Mouse (Mus musculus): ENCODE measurements around the gene Nsd1. TPM values are rescaled to one million over a fixed set of nuclear protein-coding genes. Genes with fewer than 3 reads are reported as not detected.
"Not testable (repeated sequence)": the region's sequence is repeated elsewhere in the genome, so short reads cannot be mapped to it uniquely, and the experiment has no call there.

Nsd1 gene
- polyA plus RNA-seq, 1 experiment from 2014 or later: 57.3 TPM

DNA sequence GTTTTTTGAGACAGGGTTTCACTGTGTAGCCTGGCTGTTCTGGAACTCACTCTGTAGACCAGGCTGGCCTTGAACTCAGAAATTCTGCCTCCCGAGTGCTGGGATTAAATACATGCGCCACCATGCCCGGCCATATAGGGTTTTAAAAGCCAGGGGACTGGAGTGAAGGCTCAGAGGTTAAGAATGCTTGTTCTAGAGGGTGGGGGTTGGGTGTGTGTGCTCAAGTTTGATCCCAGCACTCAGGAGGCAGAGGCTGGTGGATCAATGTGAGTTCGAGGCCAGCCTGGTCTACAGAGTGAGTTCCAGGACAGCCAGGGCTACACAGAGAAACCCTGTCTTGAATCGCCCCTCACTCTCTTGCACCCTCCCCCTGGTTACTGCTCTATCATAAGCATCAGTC lies 18.0 kb upstream of the Nsd1 start:
- Histone ChIP-seq H3K36me3 (ENCODE audit: control insufficient read depth, insufficient read depth, low read length) (no peaks in the 10 kb centered on the region), H3K9ac (ENCODE audit: low read length) (no peak overlapping the region), H3K4me3 (ENCODE audit: control insufficient read depth in 1 of 2, insufficient read depth in 1 of 2, low read depth in 1 of 2, low read length in 2 of 2) (no peak overlapping the region), H3K27ac (replicated peaks in 1 of 2; ENCODE audit: control insufficient read depth in 1 of 2, insufficient read depth in 1 of 2, low read depth in 2 of 2, low read length in 2 of 2) (no peak overlapping the region), H3K4me1 (ENCODE audit: control insufficient read depth in 2 of 2, insufficient read depth in 2 of 2, low read length in 2 of 2) (peaks cover 9 to 10% of the 10 kb centered on the region in 2 experiments), H3K4me2 (ENCODE audit: low read length) (no peak overlapping the region), H3K9me3 (ENCODE audit: control insufficient read depth, low read length) (no peaks in the 10 kb centered on the region), H3K27me3 (ENCODE audit: control insufficient read depth, insufficient read depth, low read length) (no peaks in the 10 kb centered on the region)
- no peak for ATAC-seq (ENCODE audit: insufficient number of reproducible peaks, insufficient read depth, low FRiP score, low read depth)
- WGBS: 91% methylated on average over 5 of the region's 5 CpGs

DNA sequence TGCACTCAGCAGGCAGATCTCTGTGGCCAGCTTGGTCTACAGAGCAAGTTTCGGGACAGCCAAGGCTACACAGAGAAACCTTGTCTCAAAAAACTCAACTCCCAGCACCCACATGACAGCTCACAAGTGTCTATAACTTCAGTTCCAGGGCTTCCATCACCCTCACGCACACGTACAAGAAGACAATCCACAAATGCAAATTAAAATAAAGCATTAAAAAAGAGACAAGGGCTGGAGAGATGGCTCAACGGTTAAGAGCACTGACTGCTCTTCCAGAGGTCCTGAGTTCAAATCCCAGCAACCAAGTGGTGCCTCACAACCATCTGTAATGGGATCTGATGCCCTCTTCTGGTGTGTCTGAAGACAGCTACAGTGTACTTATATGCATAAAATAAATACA lies 6.8 kb upstream of the Nsd1 start:
- not testable (repeated sequence) for H3K36me3 ChIP-seq (ENCODE audit: control insufficient read depth, insufficient read depth, low read length); H3K4me2 ChIP-seq (ENCODE audit: low read length); H3K27ac ChIP-seq (replicated peaks in 1 of 2; ENCODE audit: control insufficient read depth in 1 of 2, insufficient read depth in 1 of 2, low read depth in 2 of 2, low read length in 2 of 2); H3K27me3 ChIP-seq (ENCODE audit: control insufficient read depth, insufficient read depth, low read length); H3K4me3 ChIP-seq (ENCODE audit: control insufficient read depth in 1 of 2, insufficient read depth in 1 of 2, low read depth in 1 of 2, low read length in 2 of 2); ATAC-seq (ENCODE audit: insufficient number of reproducible peaks, insufficient read depth, low FRiP score, low read depth); H3K9ac ChIP-seq (ENCODE audit: low read length); H3K4me1 ChIP-seq (ENCODE audit: control insufficient read depth in 2 of 2, insufficient read depth in 2 of 2, low read length in 2 of 2); H3K9me3 ChIP-seq (ENCODE audit: control insufficient read depth, low read length)
- 83% methylated on average over 4 of the region's 4 CpGs for WGBS

DNA sequence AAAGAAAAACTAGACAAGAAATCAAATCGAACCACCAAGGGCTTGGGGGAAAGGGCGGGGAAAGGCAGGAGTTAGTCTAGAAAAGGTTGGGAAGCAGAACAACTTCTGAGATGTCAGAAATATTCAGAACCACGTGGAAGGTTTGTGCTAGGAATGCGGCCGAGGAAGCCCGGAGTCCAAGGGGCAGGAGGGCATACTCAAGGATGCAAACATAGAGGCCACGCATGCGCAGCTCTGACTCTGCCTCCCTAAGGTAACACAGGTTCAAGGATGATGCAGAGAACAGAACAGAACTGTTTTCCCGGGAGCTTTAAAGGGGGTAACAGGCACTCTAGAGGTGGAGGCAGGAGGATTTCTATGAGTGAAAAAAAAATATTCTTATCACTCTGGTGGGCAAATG lies 5.8 kb upstream of the Nsd1 start:
- Histone ChIP-seq H3K9me3 (ENCODE audit: control insufficient read depth, low read length) (no peaks in the 10 kb centered on the region), H3K4me1 (ENCODE audit: control insufficient read depth in 2 of 2, insufficient read depth in 2 of 2, low read length in 2 of 2) (no peaks in the 10 kb centered on the region), H3K27me3 (ENCODE audit: control insufficient read depth, insufficient read depth, low read length) (no peaks in the 10 kb centered on the region), H3K4me3 (ENCODE audit: control insufficient read depth in 1 of 2, insufficient read depth in 1 of 2, low read depth in 1 of 2, low read length in 2 of 2) (no peak overlapping the region), H3K9ac (ENCODE audit: low read length) (no peak overlapping the region), H3K36me3 (ENCODE audit: control insufficient read depth, insufficient read depth, low read length) (no peaks in the 10 kb centered on the region), H3K27ac (replicated peaks in 1 of 2; ENCODE audit: control insufficient read depth in 1 of 2, insufficient read depth in 1 of 2, low read depth in 2 of 2, low read length in 2 of 2) (no peak overlapping the region), H3K4me2 (ENCODE audit: low read length) (no peak overlapping the region)
- ATAC-seq (ENCODE audit: insufficient number of reproducible peaks, insufficient read depth, low FRiP score, low read depth): no peak
- whole genome bisulfite sequencing: 75% methylated on average over 9 of the region's 9 CpGs

DNA sequence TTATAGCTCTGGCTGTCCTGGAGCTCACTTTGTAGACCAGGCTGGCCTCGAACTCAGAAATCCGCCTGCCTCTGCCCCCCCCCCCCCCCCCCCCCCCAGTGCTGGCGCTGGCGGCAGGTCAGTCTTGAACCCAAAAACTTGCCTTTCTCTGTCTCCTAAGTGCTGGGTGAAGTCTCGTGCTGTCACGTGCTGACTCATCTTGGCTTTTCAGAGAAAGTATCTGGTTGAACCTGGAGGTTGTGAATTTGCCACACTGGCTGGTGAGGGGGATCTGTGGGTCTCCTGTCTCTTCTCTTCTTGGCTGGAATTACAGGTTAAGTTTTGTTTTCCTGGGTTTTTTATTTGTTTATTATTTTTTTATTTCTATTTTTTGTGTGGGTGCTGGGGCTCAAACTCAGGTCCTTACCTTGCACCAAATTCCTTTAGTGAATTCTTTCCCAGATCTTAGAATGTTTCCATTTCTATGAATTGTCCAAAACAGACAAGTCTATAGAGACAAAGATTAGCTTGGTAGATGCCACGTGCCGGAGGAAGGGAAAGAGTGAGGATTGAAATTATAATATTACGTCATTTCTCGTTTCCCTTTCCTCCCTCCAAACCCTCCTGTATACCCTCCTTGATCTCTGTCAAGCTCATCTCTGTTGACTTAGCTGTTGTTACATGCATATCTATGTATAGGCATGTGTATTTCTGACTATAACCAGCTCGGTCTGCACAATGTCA lies 4.8 kb upstream of the Nsd1 start:
- Histone ChIP-seq H3K4me1 (ENCODE audit: control insufficient read depth in 2 of 2, insufficient read depth in 2 of 2, low read length in 2 of 2) (peaks cover 1 to 2% of the 10 kb centered on the region in 2 experiments; a peak in 1 of 4 replicates), H3K9me3 (ENCODE audit: control insufficient read depth, low read length) (no peaks in the 10 kb centered on the region), H3K27ac (replicated peaks in 1 of 2; ENCODE audit: control insufficient read depth in 1 of 2, insufficient read depth in 1 of 2, low read depth in 2 of 2, low read length in 2 of 2) (no peak overlapping the region), H3K4me3 (ENCODE audit: control insufficient read depth in 1 of 2, insufficient read depth in 1 of 2, low read depth in 1 of 2, low read length in 2 of 2) (no peak overlapping the region), H3K9ac (ENCODE audit: low read length) (no peak overlapping the region), H3K36me3 (ENCODE audit: control insufficient read depth, insufficient read depth, low read length) (no peaks in the 10 kb centered on the region), H3K4me2 (ENCODE audit: low read length) (no peak overlapping the region), H3K27me3 (ENCODE audit: control insufficient read depth, insufficient read depth, low read length) (no peaks in the 10 kb centered on the region)
- WGBS: 78% methylated on average over 9 of the region's 11 CpGs
- ATAC-seq (ENCODE audit: insufficient number of reproducible peaks, insufficient read depth, low FRiP score, low read depth): no peak

DNA sequence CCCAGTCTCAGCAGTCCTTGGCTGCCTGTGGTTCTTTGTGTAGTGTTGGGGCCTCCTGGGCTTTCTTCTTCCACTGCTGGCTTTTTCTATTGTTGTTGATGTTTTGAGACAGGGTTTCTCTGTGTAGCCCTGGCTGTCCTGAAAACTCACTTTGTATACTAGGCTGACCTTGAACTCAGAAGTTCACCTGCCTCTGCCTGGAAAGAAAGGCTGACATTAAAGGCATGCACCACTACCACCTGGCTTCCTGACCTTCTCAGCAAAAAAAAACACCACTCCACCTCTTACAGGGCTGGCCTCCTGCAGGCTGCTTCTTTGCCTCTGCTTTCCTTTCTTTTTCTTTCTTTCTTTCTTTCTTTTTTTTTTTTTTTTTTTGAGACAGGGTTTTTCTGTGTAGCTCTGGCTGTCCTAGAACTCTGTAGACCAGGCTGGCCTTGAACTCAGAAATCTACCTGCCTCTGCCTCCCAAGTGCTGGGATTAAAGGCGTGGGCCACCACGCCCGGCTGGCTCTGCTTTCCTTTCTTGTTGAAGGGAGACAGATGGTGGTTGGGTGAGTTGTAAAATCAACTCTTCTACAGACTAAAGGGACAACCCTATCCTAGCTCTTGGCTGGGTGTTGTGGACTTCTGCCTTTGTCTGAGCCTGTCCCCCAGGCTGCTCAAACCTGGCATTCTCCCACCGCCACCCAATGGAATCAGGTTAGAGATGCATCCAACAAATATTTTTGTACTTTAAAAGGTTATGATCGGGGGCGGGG lies 4.0 kb upstream of the Nsd1 start:
- H3K9ac ChIP-seq (ENCODE audit: low read length): no peak overlapping the region
- no peak for ATAC-seq (ENCODE audit: insufficient number of reproducible peaks, insufficient read depth, low FRiP score, low read depth)
- H3K9me3 ChIP-seq (ENCODE audit: control insufficient read depth, low read length): no peaks in the 10 kb centered on the region
- H3K4me1 ChIP-seq (ENCODE audit: control insufficient read depth in 2 of 2, insufficient read depth in 2 of 2, low read length in 2 of 2): peaks cover 2 to 4% of the 10 kb centered on the region in 2 experiments; a peak in 1 of 4 replicates
- no peak overlapping the region for H3K4me2 ChIP-seq (ENCODE audit: low read length)
- 83% methylated on average over 6 of the region's 6 CpGs for WGBS
- H3K36me3 ChIP-seq (ENCODE audit: control insufficient read depth, insufficient read depth, low read length): no peaks in the 10 kb centered on the region
- H3K4me3 ChIP-seq (ENCODE audit: control insufficient read depth in 1 of 2, insufficient read depth in 1 of 2, low read depth in 1 of 2, low read length in 2 of 2): no peak overlapping the region
- no peak overlapping the region for H3K27ac ChIP-seq (replicated peaks in 1 of 2; ENCODE audit: control insufficient read depth in 1 of 2, insufficient read depth in 1 of 2, low read depth in 2 of 2, low read length in 2 of 2)
- no peaks in the 10 kb centered on the region for H3K27me3 ChIP-seq (ENCODE audit: control insufficient read depth, insufficient read depth, low read length)

DNA sequence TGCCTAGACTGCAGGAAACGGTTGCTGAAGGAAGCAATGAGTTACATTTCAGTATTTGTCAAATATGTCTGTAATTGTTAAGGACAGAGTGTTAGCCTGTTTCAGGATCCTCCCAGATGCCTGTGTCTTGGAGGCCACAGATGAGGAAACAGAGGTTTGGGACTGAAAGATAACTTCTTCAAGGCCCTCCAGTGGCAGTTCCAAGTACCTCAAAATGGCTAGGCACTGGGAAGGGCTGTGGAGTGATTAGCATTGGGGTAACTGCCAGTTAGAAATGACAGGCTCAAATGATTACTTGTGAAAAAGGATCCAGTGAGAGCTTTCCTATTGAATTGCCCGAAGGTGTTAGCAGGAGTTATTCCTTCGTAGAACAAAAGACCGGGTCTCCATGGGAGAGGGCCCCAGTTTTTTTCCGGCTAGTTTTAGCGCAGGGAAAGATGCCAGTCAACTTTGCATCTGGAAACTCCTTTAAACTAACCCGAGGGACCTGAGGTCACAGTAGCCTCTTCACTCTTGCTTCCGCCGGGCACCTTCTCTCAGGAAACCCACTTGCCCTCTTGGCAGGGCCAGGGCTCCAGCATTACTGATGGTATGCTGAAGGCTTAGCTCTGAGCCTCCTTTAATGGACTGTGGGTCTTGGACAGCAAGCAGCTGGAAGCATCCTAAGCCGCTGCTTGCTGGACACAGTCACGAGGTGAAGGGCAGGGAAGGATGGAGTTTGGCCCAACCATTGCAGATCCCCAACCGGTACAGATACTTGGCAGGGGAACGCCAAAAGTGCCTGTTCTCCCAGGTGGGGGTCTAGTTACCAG lies 539 bp upstream of the Nsd1 start:
- no peak overlapping the region for H3K4me2 ChIP-seq (ENCODE audit: low read length)
- H3K9me3 ChIP-seq (ENCODE audit: control insufficient read depth, low read length): no peaks in the 10 kb centered on the region
- 0 out of 4 replicates have a peak overlapping the region, but pooled peaks of 1 of the 2 experiments have one; percentile 83 for H3K4me3 ChIP-seq (ENCODE audit: control insufficient read depth in 1 of 2, insufficient read depth in 1 of 2, low read depth in 1 of 2, low read length in 2 of 2)
- H3K4me1 ChIP-seq (ENCODE audit: control insufficient read depth in 2 of 2, insufficient read depth in 2 of 2, low read length in 2 of 2): peaks cover 8 to 18% of the 10 kb centered on the region in 2 experiments
- WGBS: 77% methylated on average over 13 of the region's 13 CpGs
- H3K27me3 ChIP-seq (ENCODE audit: control insufficient read depth, insufficient read depth, low read length): no peaks in the 10 kb centered on the region
- ATAC-seq (ENCODE audit: insufficient number of reproducible peaks, insufficient read depth, low FRiP score, low read depth): no peak
- no peak overlapping the region for H3K27ac ChIP-seq (replicated peaks in 1 of 2; ENCODE audit: control insufficient read depth in 1 of 2, insufficient read depth in 1 of 2, low read depth in 2 of 2, low read length in 2 of 2)
- H3K36me3 ChIP-seq (ENCODE audit: control insufficient read depth, insufficient read depth, low read length): peaks cover 9% of the 10 kb centered on the region
- no peak overlapping the region for H3K9ac ChIP-seq (ENCODE audit: low read length)

DNA sequence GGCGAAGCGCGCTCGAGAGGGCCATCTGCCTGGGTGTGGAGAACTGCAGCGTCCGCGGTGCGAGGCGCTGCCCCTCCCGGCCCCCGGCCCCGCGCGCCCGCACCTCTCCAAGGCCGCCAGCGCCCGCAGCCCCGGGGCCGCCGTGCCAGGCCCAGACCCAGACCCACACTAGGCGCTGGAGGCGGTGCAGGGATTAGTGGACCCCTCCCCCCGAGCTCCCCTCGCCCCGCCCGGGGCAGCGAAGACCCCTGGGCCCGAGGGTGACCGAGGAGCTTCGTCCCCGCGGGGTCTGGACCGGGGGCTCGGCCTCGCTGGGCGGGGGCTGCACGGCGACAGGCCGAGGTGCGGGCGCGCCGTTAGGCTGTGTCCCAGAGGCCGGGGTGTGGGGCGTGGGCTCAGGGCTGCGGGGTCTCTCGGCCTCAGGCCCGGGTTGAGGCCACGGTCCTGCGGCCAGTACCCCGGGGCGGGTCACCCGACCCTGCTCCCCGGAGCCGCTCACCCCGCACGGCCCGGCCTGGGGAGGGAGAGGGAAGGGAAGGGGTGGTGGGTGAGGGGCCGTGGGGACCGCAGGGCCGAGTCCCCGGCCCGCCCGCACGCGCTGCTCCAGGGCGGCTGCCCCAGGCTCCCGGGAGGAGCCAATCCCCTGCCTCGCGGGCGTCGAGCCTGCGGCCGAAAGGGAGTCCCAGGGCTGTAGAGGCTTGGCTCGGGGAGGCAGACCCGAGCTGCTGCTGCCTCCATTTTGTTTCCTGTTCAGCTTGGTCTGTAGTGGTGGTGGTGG lies 800 bp downstream of the Nsd1 start:
- ATAC-seq (ENCODE audit: insufficient number of reproducible peaks, insufficient read depth, low FRiP score, low read depth): peak; percentile 50
- H3K4me1 ChIP-seq (ENCODE audit: control insufficient read depth in 2 of 2, insufficient read depth in 2 of 2, low read length in 2 of 2): peaks cover 8 to 29% of the 10 kb centered on the region in 2 experiments
- H3K27ac ChIP-seq (replicated peaks in 1 of 2; ENCODE audit: control insufficient read depth in 1 of 2, insufficient read depth in 1 of 2, low read depth in 2 of 2, low read length in 2 of 2): peak overlapping the region; percentile 92 to 98
- WGBS: under 1% methylated on average over 67 of the region's 77 CpGs
- no peaks in the 10 kb centered on the region for H3K27me3 ChIP-seq (ENCODE audit: control insufficient read depth, insufficient read depth, low read length)
- H3K9me3 ChIP-seq (ENCODE audit: control insufficient read depth, low read length): no peaks in the 10 kb centered on the region
- peak overlapping the region; percentile 83 to 85 for H3K4me3 ChIP-seq (ENCODE audit: control insufficient read depth in 1 of 2, insufficient read depth in 1 of 2, low read depth in 1 of 2, low read length in 2 of 2)
- H3K4me2 ChIP-seq (ENCODE audit: low read length): peak overlapping the region; percentile 79
- peak overlapping the region; percentile 94 for H3K9ac ChIP-seq (ENCODE audit: low read length)
- peaks cover 22% of the 10 kb centered on the region for H3K36me3 ChIP-seq (ENCODE audit: control insufficient read depth, insufficient read depth, low read length)
